Mouse (Mus musculus): ENCODE measurements around the gene Sacm1l. TPM values are rescaled to one million over a fixed set of nuclear protein-coding genes. Genes with fewer than 3 reads are reported as not detected.
A peak's percentile ranks its signal among the peaks of the same experiment; 100 is the strongest.

Gene Sacm1l
- total and polyA plus RNA-seq, 3 experiments, result 2.0 to 59.7 (median 43.3) TPM

GRCm38 (mm10) chr9:123485561-123485960 lies 44.0 kb upstream of the Sacm1l start:
- Histone ChIP-seq H3K4me1 (ENCODE audit: insufficient read depth, low read depth, low read length) (peaks cover 75% of the 10 kb centered on the region), H3K9me3 (replicated peaks) (no peaks in the 10 kb centered on the region), H3K4me3 (ENCODE audit: low read depth, low read length) (no peak overlapping the region), H3K27me3 (ENCODE audit: insufficient read depth, low read length) (no peaks in the 10 kb centered on the region), H3K36me3 (replicated peaks) (peaks cover 94% of the 10 kb centered on the region)
- no peak for ATAC-seq (ENCODE audit: extremely low read depth, insufficient number of reproducible peaks, low FRiP score, poor library complexity, severe bottlenecking)
- no peak for TF ChIP-seq GATA2 (IDR thresholded peaks at IDR 0.05; ENCODE audit: borderline replicate concordance, low read depth, low read length)
- no peak for TF ChIP-seq CTCF (IDR thresholded peaks at IDR 0.05; ENCODE audit: low read depth, low read length)
- no peak for DNase-seq (ENCODE audit: low spot score)

GRCm38 (mm10) chr9:123486635-123487034 lies 42.9 kb upstream of the Sacm1l start:
- ATAC-seq (ENCODE audit: extremely low read depth, insufficient number of reproducible peaks, low FRiP score, poor library complexity, severe bottlenecking) (peak; percentile 47; the same call in 1 of the 2 replicates), DNase-seq (ENCODE audit: low spot score) (no peak)
- Histone ChIP-seq H3K4me3 (ENCODE audit: low read depth, low read length) (no peak overlapping the region), H3K27me3 (ENCODE audit: insufficient read depth, low read length) (no peaks in the 10 kb centered on the region), H3K4me1 (ENCODE audit: insufficient read depth, low read depth, low read length) (peaks cover 72% of the 10 kb centered on the region), H3K36me3 (replicated peaks) (peaks cover 91% of the 10 kb centered on the region), H3K9me3 (replicated peaks) (no peaks in the 10 kb centered on the region)
- TF ChIP-seq GATA1 (IDR thresholded peaks at IDR 0.05; ENCODE audit: borderline replicate concordance, low read length) (no peak), TAL1 (conservative IDR thresholded peaks at IDR 0.05; ENCODE audit: low read depth, low read length) (no peak), GATA2 (IDR thresholded peaks at IDR 0.05; ENCODE audit: borderline replicate concordance, low read depth, low read length) (no peak), CTCF (IDR thresholded peaks at IDR 0.05; ENCODE audit: low read depth, low read length) (no peak), POLR2AphosphoS5 (IDR thresholded peaks at IDR 0.05; ENCODE audit: insufficient replicate concordance, low read depth, low read length) (no peak)

GRCm38 (mm10) chr9:123489073-123489472 lies 40.5 kb upstream of the Sacm1l start:
- H3K9me3 ChIP-seq (replicated peaks), result no peaks in the 10 kb centered on the region
- H3K4me1 ChIP-seq (ENCODE audit: insufficient read depth, low read depth, low read length), result peaks cover 61% of the 10 kb centered on the region
- DNase-seq (ENCODE audit: low spot score) (no peak), ATAC-seq (ENCODE audit: extremely low read depth, insufficient number of reproducible peaks, low FRiP score, poor library complexity, severe bottlenecking) (no peak)
- no peak for TF ChIP-seq GATA2 (IDR thresholded peaks at IDR 0.05; ENCODE audit: borderline replicate concordance, low read depth, low read length)
- TF ChIP-seq GATA1 (IDR thresholded peaks at IDR 0.05; ENCODE audit: borderline replicate concordance, low read length), result no peak
- no peak for TF ChIP-seq CTCF (IDR thresholded peaks at IDR 0.05; ENCODE audit: low read depth, low read length)
- no peak for TF ChIP-seq POLR2AphosphoS5 (IDR thresholded peaks at IDR 0.05; ENCODE audit: insufficient replicate concordance, low read depth, low read length)
- no peaks in the 10 kb centered on the region for H3K27me3 ChIP-seq (ENCODE audit: insufficient read depth, low read length)
- H3K4me3 ChIP-seq (ENCODE audit: low read depth, low read length), result no peak overlapping the region
- H3K36me3 ChIP-seq (replicated peaks), result peaks cover 86% of the 10 kb centered on the region

- DNase-seq (ENCODE audit: low spot score) (no peak), ATAC-seq (ENCODE audit: extremely low read depth, insufficient number of reproducible peaks, low FRiP score, poor library complexity, severe bottlenecking) (no peak)
- Histone ChIP-seq H3K36me3 (replicated peaks) (peaks cover 82% of the 10 kb centered on the region), H3K4me3 (ENCODE audit: low read depth, low read length) (no peak overlapping the region), H3K27me3 (ENCODE audit: insufficient read depth, low read length) (no peaks in the 10 kb centered on the region), H3K9me3 (replicated peaks) (no peaks in the 10 kb centered on the region), H3K4me1 (ENCODE audit: insufficient read depth, low read depth, low read length) (peaks cover 55% of the 10 kb centered on the region)
- TF ChIP-seq POLR2AphosphoS5 (IDR thresholded peaks at IDR 0.05; ENCODE audit: insufficient replicate concordance, low read depth, low read length) (no peak), TAL1 (conservative IDR thresholded peaks at IDR 0.05; ENCODE audit: low read depth, low read length) (no peak), GATA1 (IDR thresholded peaks at IDR 0.05; ENCODE audit: borderline replicate concordance, low read length) (no peak), CTCF (IDR thresholded peaks at IDR 0.05; ENCODE audit: low read depth, low read length) (no peak)
Observed at GRCm38 (mm10) chr9:123489727-123490343, 39.7 kb upstream of the Sacm1l start.

- Histone ChIP-seq H3K36me3 (replicated peaks) (peaks cover 80% of the 10 kb centered on the region), H3K9me3 (replicated peaks) (no peaks in the 10 kb centered on the region), H3K27me3 (ENCODE audit: insufficient read depth, low read length) (no peaks in the 10 kb centered on the region), H3K4me1 (ENCODE audit: insufficient read depth, low read depth, low read length) (peaks cover 46% of the 10 kb centered on the region), H3K4me3 (ENCODE audit: low read depth, low read length) (no peak overlapping the region)
- DNase-seq (ENCODE audit: low spot score) (no peak), ATAC-seq (ENCODE audit: extremely low read depth, insufficient number of reproducible peaks, low FRiP score, poor library complexity, severe bottlenecking) (no peak)
- TF ChIP-seq TAL1 (conservative IDR thresholded peaks at IDR 0.05; ENCODE audit: low read depth, low read length) (no peak), POLR2AphosphoS5 (IDR thresholded peaks at IDR 0.05; ENCODE audit: insufficient replicate concordance, low read depth, low read length) (no peak), CTCF (IDR thresholded peaks at IDR 0.05; ENCODE audit: low read depth, low read length) (no peak), GATA2 (IDR thresholded peaks at IDR 0.05; ENCODE audit: borderline replicate concordance, low read depth, low read length) (no peak), GATA1 (IDR thresholded peaks at IDR 0.05; ENCODE audit: borderline replicate concordance, low read length) (no peak)
Observed at GRCm38 (mm10) chr9:123490930-123491329, 38.6 kb upstream of the Sacm1l start.

- ATAC-seq (ENCODE audit: extremely low read depth, insufficient number of reproducible peaks, low FRiP score, poor library complexity, severe bottlenecking) (no peak), DNase-seq (ENCODE audit: low spot score) (peak; percentile 29)
- Histone ChIP-seq H3K36me3 (replicated peaks) (peaks cover 73% of the 10 kb centered on the region), H3K4me1 (ENCODE audit: insufficient read depth, low read depth, low read length) (peaks cover 35% of the 10 kb centered on the region), H3K27me3 (ENCODE audit: insufficient read depth, low read length) (no peaks in the 10 kb centered on the region), H3K9me3 (replicated peaks) (no peaks in the 10 kb centered on the region), H3K4me3 (ENCODE audit: low read depth, low read length) (no peak overlapping the region)
- no peak for TF ChIP-seq CTCF (IDR thresholded peaks at IDR 0.05; ENCODE audit: low read depth, low read length)
- no peak for TF ChIP-seq POLR2AphosphoS5 (IDR thresholded peaks at IDR 0.05; ENCODE audit: insufficient replicate concordance, low read depth, low read length)
- TF ChIP-seq TAL1 (conservative IDR thresholded peaks at IDR 0.05; ENCODE audit: low read depth, low read length), result no peak
- TF ChIP-seq GATA2 (IDR thresholded peaks at IDR 0.05; ENCODE audit: borderline replicate concordance, low read depth, low read length), result no peak
- TF ChIP-seq GATA1 (IDR thresholded peaks at IDR 0.05; ENCODE audit: borderline replicate concordance, low read length), result no peak
Observed at GRCm38 (mm10) chr9:123491917-123492585, 37.5 kb upstream of the Sacm1l start.

All from G1E (cell line).